Mouse (Mus musculus): ENCODE results near the gene Megf9.

Megf9 gene

DNA sequence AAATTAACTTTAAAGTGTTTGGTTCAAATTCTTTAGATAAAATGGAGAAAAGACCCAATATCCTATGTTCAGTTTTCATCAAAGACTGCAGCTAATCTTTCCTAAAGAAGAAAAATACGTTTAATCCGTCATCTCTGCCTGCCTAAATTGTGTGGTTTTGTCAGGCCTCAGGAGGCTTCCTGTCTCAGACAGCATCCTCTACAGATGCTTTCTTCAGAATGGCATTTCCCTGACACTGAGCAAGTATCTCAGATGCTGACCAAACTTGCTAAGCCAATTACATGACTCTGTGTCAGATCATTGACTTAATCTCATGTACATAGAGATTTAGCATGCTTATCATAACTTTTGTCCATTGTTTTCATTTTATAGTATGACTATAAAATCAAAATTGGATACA lies 11.4 kb downstream of the Megf9 start:
- DNase-seq (ENCODE audit: extremely low read depth, low read depth) = no peak

DNA sequence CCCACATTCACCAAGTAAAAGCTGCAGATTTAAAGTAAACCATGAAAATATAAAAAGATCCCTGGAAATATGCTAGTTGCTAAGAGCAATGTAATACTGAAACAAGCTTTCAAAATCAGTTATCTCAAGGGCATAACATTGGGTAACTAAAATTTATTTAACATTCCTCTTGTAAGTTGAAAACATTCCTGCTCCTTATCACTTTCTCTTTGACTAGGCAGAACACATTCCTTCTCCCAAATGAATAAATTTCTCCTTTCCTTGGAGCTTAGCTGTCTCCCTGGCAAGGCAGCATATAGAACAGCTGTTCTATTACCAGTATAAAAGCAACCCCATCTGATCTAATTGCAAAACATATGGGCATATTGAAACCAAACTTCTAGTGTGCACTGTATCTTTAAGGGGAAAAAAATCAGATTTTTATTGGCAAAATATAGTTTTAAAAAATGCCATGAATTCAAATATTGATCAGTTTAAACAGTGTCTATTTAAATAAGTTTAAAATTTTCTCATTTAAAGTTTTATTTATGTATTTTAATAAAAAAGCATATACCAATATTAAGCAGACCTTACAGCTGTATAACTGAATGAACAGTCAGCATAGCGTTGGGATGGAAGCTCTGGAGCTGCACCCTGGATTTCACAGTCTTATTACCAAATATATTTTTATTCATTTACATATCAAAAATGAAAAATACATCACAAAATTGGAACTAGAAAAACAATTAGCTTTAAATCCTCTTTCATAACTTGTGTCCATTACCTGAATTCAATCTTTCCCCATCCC lies 13.1 kb downstream of the Megf9 start:
- DNase-seq (ENCODE audit: extremely low read depth, low read depth) = no peak

- no peak for DNase-seq (ENCODE audit: extremely low read depth, low read depth)
These were observed 17.1 kb downstream of the Megf9 start for GRCm38 (mm10) chr4:70517646-70518045.

DNA sequence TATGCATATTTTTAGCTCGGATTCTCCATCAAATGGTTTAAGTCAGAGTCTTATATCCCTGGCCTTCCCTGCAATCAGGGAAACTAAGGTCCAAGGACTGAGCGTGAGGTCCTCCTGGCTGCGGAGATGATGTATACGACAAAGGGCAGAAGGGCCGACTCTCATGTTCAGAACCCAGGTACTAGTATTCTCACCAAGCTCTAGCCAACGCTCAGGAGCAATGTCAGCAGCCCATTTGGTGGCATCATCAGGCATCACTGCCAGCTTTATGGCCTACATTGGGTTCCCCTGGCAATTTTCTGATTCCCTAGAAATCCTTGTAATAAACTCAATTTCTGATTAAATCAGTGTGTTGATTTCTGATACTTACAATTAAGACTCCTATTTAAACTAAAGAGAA lies 18.5 kb downstream of the Megf9 start:
- DNase-seq (ENCODE audit: extremely low read depth, low read depth) = no peak

DNA sequence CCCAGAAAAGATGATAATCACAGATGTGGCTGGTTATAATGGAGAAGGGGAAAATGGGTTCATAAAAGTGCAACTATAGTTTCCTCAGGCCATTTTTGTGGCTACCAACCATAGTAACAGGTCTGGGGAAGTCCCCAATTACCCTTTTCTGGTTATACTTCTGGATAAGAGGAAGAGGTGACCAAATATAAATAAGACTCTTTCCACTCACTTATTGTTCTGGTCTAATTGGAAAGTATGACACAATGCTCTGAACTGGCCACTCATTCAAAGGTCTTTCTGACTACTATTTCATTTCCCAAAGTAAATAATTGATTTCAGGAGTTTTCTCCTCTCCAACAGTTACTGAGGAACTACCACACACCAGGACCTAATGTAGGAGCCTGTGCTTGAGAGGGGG lies 19.3 kb downstream of the Megf9 start:
- DNase-seq (ENCODE audit: extremely low read depth, low read depth) = no peak

DNA sequence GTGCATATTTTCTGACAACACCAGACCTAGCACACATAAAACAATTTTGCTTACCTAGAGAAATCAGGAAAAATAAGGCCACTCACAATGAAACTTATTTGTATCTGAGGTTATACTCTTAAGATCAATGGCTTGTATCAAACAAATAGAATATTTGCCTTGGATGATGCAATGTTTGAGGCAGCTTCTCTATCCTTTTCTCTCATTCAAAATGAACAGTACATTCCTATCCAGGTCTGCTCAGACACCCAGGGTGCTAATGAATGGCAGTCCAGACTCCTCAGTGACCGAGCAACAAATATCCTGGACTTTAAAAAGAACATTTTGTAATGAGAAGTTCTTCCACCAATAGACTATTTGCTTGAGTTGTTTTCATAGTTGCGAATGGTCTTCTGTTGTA lies 24.8 kb downstream of the Megf9 start:
- DNase-seq (ENCODE audit: extremely low read depth, low read depth) = no peak

DNA sequence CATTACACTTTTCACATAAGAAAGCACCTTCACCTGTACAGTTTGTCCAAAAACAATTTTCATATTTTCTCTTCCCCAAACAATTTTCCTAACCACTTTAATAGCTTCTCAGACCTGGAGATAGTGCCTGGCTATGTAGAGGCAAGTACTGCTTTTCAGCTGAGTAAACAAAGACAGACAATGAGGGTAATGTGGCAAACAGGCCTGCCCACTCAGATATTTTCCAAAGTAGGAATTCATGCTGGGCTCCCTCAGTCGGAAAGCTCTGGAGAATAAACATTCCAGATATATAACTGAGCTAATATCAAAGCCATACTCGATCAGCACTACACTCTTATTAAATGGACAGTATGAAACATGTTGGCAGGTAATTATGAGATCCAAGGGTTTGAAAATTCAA lies 25.2 kb downstream of the Megf9 start:
- no peak for DNase-seq (ENCODE audit: extremely low read depth, low read depth)

GRCm38 (mm10) chr4:70508207-70508606 lies 26.6 kb downstream of the Megf9 start:
- peak; percentile 22 for DNase-seq (ENCODE audit: extremely low read depth, low read depth)

DNA sequence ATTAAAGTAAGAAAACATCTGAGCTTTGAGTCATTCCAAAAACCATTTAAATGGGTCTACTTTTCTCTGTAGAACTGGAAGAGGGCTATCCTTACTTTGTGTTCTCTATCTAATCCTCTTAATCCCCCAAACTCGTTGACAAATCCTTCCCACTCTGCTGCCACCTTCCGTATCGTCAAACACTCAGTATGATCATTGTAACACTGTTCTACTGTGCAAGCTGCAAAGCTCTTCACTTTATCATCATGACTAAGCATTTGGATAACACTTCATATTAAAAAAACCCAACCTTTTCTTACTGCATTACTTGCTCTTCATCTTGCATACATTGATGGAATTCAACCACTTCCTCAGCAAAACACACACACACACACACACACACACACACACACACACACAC lies 28.8 kb downstream of the Megf9 start:
- DNase-seq (ENCODE audit: extremely low read depth, low read depth) = no peak

DNA sequence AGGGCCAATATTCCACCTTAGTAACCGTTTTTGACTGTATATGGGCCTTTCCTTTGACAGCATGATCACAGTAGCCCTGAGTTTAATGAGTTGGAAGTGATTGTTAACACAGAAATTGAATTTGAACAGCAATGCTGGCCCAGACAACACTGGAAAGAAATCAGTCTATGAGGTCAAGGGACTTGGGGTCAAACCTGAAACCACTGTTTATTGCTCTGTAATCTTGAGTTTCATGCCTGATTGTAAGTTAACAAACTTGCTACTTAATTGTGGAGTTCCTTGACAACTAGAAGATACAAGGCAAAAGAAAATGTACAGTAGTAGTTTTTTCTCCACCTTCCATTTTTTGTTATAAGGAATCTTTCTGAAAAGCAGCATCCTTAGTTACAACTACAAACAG lies 31.0 kb downstream of the Megf9 start:
- DNase-seq (ENCODE audit: extremely low read depth, low read depth) = no peak

DNA sequence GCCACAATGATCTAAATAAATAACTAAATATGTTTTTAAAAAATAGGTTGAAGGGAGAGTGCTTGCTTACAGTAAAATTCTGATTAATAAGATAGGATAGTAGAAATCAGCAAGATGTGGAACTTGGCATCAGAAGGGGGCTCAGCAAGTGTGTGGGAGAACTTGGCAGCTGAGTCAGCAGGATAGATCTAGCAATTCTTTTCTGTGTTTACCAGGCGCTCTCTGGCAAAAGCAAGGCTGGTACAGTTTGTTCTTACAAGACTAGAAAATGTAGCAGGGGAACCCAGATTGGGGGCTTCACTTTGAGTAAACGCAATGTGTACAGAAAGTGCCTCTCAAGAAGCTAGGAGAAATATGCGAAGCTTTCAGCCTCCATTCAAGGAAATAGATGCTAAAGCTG lies 35.5 kb downstream of the Megf9 start:
- DNase-seq (ENCODE audit: extremely low read depth, low read depth) = no peak

GRCm38 (mm10) chr4:70496978-70497377 lies 37.8 kb downstream of the Megf9 start:
- no peak for DNase-seq (ENCODE audit: extremely low read depth, low read depth)

DNA sequence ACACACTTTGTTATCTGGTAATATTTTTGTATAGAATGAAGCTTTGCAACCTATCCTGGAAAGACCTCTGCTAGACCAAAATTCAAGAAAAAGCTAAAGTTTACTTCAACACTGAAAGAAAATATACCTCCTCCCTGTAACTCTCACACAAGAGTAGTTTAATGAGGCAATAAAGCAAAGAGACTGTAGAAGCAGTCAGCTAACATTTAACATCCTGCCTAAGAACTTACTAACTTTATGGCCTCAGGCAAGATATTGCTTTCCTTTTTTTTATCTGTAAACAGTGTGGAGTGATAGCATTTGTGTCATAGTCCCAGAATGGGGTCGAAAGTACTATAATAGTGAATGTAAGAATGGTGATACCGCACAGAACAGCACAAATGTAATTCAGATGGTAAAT lies 45.0 kb downstream of the Megf9 start:
- no peak for DNase-seq (ENCODE audit: extremely low read depth, low read depth)

- no peak for DNase-seq (ENCODE audit: extremely low read depth, low read depth)
These were observed 46.4 kb downstream of the Megf9 start for GRCm38 (mm10) chr4:70488415-70488814.

GRCm38 (mm10) chr4:70484134-70484533 lies 50.7 kb downstream of the Megf9 start:
- no peak for DNase-seq (ENCODE audit: extremely low read depth, low read depth)

- DNase-seq (ENCODE audit: extremely low read depth, low read depth) = no peak
These were observed 52.9 kb downstream of the Megf9 start for GRCm38 (mm10) chr4:70481931-70482330.

DNA sequence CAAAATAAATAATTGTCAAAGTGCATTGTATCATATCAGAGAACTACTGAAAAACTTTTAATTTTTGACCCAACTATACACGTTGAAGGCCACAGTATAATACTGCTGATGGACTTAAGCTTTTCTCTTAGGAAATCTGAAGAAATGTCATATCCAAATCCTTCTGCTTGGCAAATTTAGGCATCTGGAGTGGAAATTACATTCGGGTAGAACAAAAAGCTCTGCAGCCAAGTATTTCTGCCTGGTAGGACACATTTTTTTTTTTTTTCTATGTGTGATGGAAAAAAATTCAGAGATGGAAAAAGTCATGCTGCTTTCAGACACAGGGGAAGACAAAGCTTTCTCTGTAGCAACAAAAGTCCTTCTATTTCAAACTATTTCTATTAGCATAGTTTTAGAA lies 63.4 kb downstream of the Megf9 start:
- no peak for DNase-seq (ENCODE audit: extremely low read depth, low read depth)

DNA sequence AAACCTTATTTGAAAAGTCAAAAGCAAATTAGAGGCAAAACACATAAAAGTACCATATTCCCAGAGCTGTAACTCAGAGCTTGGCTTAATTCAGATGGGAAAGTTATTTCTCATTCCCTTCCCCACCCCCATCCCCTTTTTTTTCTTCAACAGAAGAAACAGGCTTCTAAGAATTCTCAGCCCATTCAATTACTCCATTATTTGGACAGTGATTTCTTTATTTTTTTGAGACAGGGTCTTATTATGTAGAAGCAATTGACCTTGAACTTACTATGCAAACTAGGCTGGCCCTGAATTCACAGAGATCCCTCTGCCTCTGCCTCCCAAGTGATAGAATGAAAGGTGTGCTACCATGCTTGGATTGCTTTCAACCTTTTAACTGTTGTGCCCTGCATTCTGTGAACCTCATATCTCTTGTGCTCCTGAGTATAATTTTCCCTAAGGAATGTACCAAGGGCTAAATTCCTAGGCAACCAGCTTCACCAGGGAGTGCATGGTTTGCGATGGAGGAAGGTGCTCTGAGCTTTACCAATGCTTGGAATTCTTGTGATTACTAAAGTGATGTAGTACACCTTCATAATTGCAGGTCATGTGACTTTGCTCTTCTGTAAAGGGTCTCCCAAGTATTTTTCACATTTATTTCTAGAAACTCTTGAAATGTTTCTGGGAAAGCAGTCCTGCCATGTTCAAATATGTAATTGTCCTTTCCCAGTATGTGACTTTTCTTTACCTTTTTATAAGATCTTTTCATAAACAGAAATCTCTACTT lies 68.7 kb downstream of the Megf9 start:
- DNase-seq (ENCODE audit: extremely low read depth, low read depth) = no peak

DNA sequence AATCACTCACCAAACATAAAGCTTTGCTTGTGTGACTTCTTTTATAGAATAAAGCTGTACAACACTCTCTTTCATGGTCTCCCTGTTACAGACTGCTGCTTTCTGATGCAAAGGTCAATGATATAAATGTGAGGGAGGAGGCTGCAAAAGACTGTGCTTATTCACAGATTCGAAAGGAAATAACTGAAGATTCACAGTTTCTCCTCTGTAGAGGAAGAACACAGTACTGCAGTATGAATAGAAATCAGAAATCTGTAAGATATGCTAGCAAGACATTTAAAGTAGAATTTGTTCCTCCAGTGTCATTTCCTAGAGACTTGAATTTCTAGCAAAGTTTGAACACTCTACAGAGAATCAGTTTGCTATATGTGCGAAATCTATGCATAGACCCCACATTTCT lies 71.5 kb downstream of the Megf9 start:
- no peak for DNase-seq (ENCODE audit: extremely low read depth, low read depth)

DNA sequence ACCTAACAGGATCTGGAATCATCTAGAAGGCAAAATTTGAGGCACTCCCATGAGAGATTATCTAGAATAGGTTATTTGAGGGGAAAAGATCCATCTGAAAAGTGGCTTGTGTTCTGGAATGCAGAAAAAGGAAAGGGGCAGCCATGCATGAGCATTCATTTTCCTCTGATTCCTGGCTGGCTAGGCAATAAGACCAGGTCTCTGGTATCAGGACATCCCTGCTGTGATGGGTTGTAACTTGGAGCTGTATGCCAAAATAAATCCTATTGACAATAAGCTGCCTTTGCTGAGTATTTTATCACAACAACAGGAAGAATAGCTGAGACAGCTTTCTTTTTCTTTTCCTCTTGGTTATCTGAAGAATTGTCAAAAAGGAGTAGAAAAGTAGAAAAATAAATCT lies 73.4 kb downstream of the Megf9 start:
- DNase-seq (ENCODE audit: extremely low read depth, low read depth) = no peak

DNA sequence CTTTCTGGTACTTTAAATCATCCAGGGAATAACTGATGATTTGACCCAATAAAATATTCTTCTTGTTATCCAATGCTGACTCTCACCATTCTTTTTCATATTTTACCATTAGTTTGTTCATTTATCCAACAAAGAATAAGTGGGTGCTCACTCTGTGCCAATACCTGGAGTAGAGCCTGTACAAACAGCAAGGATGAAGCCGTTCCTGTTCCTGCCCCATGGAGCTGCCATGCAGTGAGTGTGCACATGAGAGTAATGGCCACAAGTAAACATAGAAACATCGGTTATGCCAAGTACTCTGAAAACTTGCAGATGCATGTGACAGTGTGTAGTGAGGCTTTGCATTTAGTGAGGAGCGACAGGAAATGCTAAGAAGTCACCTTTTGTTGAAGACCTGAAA lies 82.6 kb downstream of the Megf9 start:
- DNase-seq (ENCODE audit: extremely low read depth, low read depth) = no peak

DNA sequence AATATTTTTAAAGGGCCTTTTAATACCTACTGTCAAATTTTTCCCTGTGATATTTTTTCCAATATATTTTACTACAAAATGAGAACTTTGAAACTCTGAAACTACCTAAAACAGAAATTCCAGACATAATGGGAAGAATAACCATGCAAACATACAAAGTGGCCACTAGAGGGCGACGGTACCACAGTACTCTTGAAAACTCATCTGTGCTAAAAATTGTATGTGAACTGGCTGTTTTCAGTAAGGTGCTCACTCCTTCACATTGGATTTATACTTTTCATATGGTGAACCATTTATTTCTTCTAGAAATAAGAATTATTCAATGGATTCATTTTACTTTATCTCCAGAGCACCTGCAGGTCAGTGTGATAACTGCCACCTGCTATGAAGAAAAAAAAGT lies 83.0 kb downstream of the Megf9 start:
- peak; percentile 40 for DNase-seq (ENCODE audit: extremely low read depth, low read depth)

- DNase-seq (ENCODE audit: extremely low read depth, low read depth) = peak; percentile 2
These were observed 85.1 kb downstream of the Megf9 start for GRCm38 (mm10) chr4:70449668-70450067.

All from MEL-GATA-1-ER (cell line).